Mouse (Mus musculus) stomach, embryonic 16.5 days (tissue): ENCODE measurements at regions not wholly inside any gene's neighbourhood (a gene's known extent, or its start where the extent isn't known, plus 50 kb on each side); places are given as distances from the start of the nearest gene placed in this dataset.

Experiments used
- ATAC-seq: fragments of 200-750 bp; cut with Nextera tagmentation; 2 replicates; pipeline ENCODE4 v1.8.0; 2017; ENCODE audit warnings: moderate number of reproducible peaks, moderate TSS enrichment; ENCODE audit not compliant: insufficient read depth, low FRiP score
- H3K27ac ChIP-seq: fragments of 300-500 bp; sonication (generic); 2 replicates; pipeline ENCODE4 v1.5.1; 2014; ENCODE audit warnings: low read length
- H3K27me3 ChIP-seq: fragments of 300-500 bp; sonication (generic); 2 replicates; pipeline ENCODE4 v1.6.1; 2014; ENCODE audit warnings: low read length, control low read depth, mixed read lengths; ENCODE audit not compliant: control insufficient read depth, insufficient read depth
- H3K36me3 ChIP-seq: fragments of 300-500 bp; sonication (generic); 2 replicates; pipeline ENCODE4 v1.6.1; 2014; ENCODE audit warnings: low read length; ENCODE audit not compliant: control insufficient read depth, insufficient read depth
- H3K4me1 ChIP-seq: fragments of 300-500 bp; sonication (generic); 2 replicates; pipeline ENCODE4 v1.6.1; 2014; ENCODE audit warnings: low read length, control low read depth, mixed read lengths; ENCODE audit not compliant: control insufficient read depth, insufficient read depth
- H3K4me2 ChIP-seq: fragments of 300-500 bp; sonication (generic); 2 replicates; pipeline ENCODE4 v1.6.1; 2014; ENCODE audit warnings: low read depth, low read length, mixed read lengths
- H3K4me3 ChIP-seq: fragments of 300-500 bp; sonication (generic); replicated peaks from 2 replicates; pipeline ENCODE4 v1.5.1; 2014; ENCODE audit warnings: mild to moderate bottlenecking, low read length
- H3K9ac ChIP-seq: fragments of 300-500 bp; sonication (generic); 2 replicates; pipeline ENCODE4 v1.6.1; 2014; ENCODE audit warnings: low read length
- H3K9me3 ChIP-seq: fragments of 300-500 bp; sonication (generic); replicated peaks from 2 replicates; pipeline ENCODE4 v1.6.1; 2016; ENCODE audit warnings: low read length, control low read depth; ENCODE audit not compliant: control insufficient read depth
- WGBS: fragments of 180-500 bp; shearing (Covaris S2); extraction: QIAGEN DNeasy Blood & Tissue Kit; methylation state at CpG from one replicate; pipeline ENCODE4 v1.1.7; 2014; 5-methylcytosine and 5-hydroxymethylcytosine counted together

DNA sequence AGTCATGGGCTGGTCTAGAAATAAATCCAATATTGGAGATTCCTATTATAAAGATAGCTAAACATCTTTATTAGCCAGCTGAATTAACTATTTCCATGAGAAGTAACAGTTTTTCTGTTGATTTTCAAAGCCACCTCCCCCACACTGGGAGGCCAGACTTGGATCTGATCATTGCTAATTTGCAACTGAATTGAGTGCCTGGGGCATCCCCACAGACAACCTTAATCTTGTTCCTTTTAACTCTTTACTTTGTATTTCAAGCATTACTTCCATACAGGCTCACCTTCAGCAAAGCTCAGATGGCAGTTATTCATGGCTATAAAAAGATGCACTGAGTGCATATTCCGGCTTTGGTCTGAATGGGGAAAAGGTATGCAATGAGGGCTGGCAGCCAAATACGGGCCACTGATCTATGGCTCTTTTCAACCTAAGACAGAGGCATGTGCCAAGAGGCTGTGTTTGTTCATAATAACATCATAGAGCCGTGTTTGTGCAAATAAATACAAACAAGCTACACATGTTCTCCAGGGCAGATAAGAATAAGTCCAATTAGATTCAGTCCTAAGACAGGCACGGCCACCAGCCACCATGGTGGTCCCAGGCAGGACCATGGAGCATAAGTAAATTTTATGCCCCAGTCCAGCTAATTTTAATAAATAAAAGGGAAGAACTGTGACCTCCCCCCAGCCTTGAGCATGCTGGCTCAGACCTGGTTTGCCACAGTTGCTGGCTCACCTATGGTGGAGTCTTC lies 194.5 kb upstream of the Ttc29 start:
- peaks cover 5% of the 10 kb centered on the region for H3K4me1 ChIP-seq
- H3K9me3 ChIP-seq: no peaks in the 10 kb centered on the region
- ATAC-seq: no peak
- H3K27ac ChIP-seq: no peak overlapping the region
- WGBS: 76% methylated on average over 4 of the region's 4 CpGs
- no peak overlapping the region for H3K4me2 ChIP-seq
- no peaks in the 10 kb centered on the region for H3K36me3 ChIP-seq
- no peak overlapping the region for H3K9ac ChIP-seq
- no peak overlapping the region for H3K4me3 ChIP-seq
- no peaks in the 10 kb centered on the region for H3K27me3 ChIP-seq

DNA sequence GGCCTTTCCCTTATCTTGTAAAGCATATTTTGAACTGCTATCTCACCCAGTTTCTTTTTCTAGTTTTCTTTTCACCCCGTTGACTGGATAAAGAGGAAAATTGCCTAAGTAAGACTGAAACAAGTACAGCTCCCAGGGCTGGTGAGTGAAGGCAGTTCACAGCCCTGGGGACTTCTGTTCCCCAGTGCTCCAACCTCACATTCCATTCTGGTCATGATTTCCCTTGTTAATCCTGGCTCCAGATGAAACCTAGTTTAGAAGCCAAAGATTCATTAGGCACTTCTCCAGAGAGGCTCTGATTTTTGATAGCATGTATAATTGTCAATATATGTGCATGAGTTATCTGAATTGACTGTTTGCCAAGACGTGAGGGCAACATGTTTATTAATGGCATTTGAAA lies 191.6 kb upstream of the Ttc29 start:
- H3K36me3 ChIP-seq: no peaks in the 10 kb centered on the region
- 41% methylated on average over 2 of the region's 2 CpGs for WGBS
- H3K27ac ChIP-seq: peak overlapping the region; percentile 32
- no peak for ATAC-seq
- H3K9me3 ChIP-seq: no peaks in the 10 kb centered on the region
- no peak overlapping the region for H3K4me3 ChIP-seq
- H3K4me2 ChIP-seq: no peak overlapping the region
- peaks cover 13% of the 10 kb centered on the region for H3K4me1 ChIP-seq
- no peaks in the 10 kb centered on the region for H3K27me3 ChIP-seq
- no peak overlapping the region for H3K9ac ChIP-seq

DNA sequence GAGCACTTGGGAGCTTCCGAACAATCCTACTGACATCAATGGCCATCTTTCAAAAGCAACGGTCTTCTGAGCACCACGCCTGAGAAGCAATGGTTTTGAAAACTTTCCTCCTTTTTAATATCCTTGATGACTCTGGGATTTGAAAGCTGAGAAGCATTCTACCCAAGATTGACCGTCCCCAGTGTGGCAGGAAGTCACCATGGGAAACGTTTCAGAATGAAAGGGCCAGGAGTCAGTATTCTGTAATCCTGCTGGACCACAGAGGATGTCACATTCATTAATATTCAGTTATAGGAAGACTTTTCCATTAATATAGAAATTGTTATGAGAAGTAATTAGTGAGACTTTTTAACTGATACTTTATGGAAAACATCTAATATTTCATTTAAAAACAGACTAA lies 190.1 kb upstream of the Ttc29 start:
- ATAC-seq: 0 out of 2 replicates have a peak, but pooled peaks have one; percentile 8
- H3K4me1 ChIP-seq: peaks cover 13% of the 10 kb centered on the region
- no peaks in the 10 kb centered on the region for H3K9me3 ChIP-seq
- H3K4me2 ChIP-seq: peak overlapping the region; percentile 1; the same call in 1 of the 2 replicates
- H3K4me3 ChIP-seq: no peak overlapping the region
- no peak overlapping the region for H3K9ac ChIP-seq
- no peaks in the 10 kb centered on the region for H3K36me3 ChIP-seq
- no peaks in the 10 kb centered on the region for H3K27me3 ChIP-seq
- peak overlapping the region; percentile 87 for H3K27ac ChIP-seq
- 41% methylated on average over 5 of the region's 5 CpGs for WGBS

DNA sequence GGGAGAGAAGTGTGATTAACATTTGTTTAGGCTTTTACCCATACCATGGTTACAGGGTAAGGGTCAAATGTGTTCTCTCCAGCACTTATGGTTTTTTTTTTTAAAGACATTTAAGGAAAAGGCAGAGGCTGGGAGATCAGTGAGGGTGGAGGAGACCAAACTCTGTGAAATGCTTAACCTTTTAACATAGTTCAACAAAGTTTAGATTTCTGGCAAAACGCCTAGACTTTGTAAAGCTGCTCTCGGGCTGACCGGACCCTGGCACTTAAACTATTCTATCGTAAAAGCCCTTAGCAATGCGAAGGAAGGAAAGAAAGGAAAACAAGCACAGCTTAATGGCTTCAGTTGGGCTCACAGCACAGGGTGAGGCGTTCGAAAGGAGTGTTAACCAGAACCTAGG lies 189.6 kb upstream of the Ttc29 start:
- H3K4me3 ChIP-seq: no peak overlapping the region
- no peaks in the 10 kb centered on the region for H3K9me3 ChIP-seq
- H3K9ac ChIP-seq: no peak overlapping the region
- no peaks in the 10 kb centered on the region for H3K27me3 ChIP-seq
- peak overlapping the region; percentile 87 for H3K27ac ChIP-seq
- peak; percentile 76 for ATAC-seq
- 0 out of 2 replicates have a peak overlapping the region, but pooled peaks have one; percentile 1 for H3K4me2 ChIP-seq
- peaks cover 13% of the 10 kb centered on the region for H3K4me1 ChIP-seq
- H3K36me3 ChIP-seq: no peaks in the 10 kb centered on the region
- 11% methylated on average over 7 of the region's 7 CpGs for WGBS

DNA sequence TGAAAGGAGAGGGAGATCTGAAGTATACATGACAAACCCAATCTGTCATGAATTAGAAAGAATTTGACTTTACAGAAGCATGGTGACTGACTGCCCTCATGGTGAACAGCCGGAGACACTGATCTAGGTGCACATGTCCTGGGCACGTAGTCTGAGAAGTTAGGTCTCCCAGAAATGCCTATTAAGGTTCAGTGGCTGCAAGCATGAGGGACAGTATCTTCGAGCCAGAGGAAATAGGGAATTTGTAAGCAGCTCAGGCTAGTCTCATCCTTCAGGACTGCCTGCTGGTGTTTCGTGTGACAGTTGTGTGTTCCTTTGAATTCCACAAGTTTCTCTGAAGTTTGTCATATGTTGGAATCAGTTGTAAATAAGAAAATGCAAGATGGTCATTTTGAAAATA lies 189.2 kb upstream of the Ttc29 start:
- H3K4me3 ChIP-seq: no peak overlapping the region
- H3K9ac ChIP-seq: no peak overlapping the region
- H3K4me2 ChIP-seq: 0 out of 2 replicates have a peak overlapping the region, but pooled peaks have one; percentile 1
- ATAC-seq: no peak; the same call in 1 of the 2 replicates
- no peaks in the 10 kb centered on the region for H3K36me3 ChIP-seq
- H3K4me1 ChIP-seq: peaks cover 13% of the 10 kb centered on the region
- no peaks in the 10 kb centered on the region for H3K9me3 ChIP-seq
- H3K27ac ChIP-seq: peak overlapping the region; percentile 87
- H3K27me3 ChIP-seq: no peaks in the 10 kb centered on the region
- WGBS: 39% methylated on average over 4 of the region's 4 CpGs

DNA sequence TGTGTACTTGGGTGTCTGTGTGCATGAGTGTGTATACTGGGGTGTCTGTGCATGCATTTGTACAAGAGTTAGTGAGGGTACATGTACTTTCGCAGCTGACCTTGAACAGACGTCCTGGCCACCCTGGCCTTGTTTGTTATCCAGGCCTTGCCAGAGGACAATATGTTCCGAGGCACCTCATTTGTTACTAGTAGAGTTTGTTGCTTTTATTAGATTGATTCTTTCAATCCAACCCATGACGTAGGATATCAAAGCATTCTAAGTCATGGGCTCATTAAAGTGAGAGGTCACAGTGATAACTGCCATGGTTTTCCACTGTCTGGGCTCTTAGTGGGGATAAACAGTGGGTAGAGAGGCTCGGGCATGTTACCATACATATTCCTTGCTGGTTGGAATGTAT lies 188.1 kb upstream of the Ttc29 start:
- H3K4me2 ChIP-seq: no peak overlapping the region
- WGBS: 79% methylated on average over 5 of the region's 5 CpGs
- no peak for ATAC-seq
- no peaks in the 10 kb centered on the region for H3K27me3 ChIP-seq
- peaks cover 13% of the 10 kb centered on the region for H3K4me1 ChIP-seq
- H3K27ac ChIP-seq: no peak overlapping the region
- no peaks in the 10 kb centered on the region for H3K36me3 ChIP-seq
- H3K9ac ChIP-seq: no peak overlapping the region
- no peak overlapping the region for H3K4me3 ChIP-seq
- H3K9me3 ChIP-seq: no peaks in the 10 kb centered on the region

DNA sequence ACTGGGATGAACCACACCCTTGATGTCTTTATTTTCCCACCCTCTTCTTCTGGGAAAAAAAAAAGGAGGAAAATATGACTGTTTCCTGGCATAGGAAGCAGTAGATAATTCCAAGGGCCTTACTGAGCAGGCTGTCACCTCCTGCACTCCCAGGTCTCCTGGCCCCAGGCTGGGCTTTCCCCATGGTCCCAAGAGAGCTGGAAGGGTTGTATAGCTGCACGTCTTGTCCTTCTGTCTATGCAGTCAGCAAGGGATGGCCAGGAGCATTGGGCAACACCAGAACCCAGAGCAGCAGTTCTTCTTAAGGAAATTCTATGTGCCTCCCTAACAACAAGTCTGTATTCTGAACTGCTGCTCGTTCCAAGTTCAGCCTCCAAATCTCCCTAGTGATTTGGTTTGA lies 185.7 kb upstream of the Ttc29 start:
- no peak for ATAC-seq
- no peak overlapping the region for H3K9ac ChIP-seq
- no peaks in the 10 kb centered on the region for H3K36me3 ChIP-seq
- H3K4me1 ChIP-seq: peaks cover 13% of the 10 kb centered on the region
- no peak overlapping the region for H3K4me3 ChIP-seq
- no peak overlapping the region for H3K4me2 ChIP-seq
- 77% methylated on average over 2 of the region's 2 CpGs for WGBS
- H3K27me3 ChIP-seq: no peaks in the 10 kb centered on the region
- H3K27ac ChIP-seq: no peak overlapping the region
- H3K9me3 ChIP-seq: no peaks in the 10 kb centered on the region

DNA sequence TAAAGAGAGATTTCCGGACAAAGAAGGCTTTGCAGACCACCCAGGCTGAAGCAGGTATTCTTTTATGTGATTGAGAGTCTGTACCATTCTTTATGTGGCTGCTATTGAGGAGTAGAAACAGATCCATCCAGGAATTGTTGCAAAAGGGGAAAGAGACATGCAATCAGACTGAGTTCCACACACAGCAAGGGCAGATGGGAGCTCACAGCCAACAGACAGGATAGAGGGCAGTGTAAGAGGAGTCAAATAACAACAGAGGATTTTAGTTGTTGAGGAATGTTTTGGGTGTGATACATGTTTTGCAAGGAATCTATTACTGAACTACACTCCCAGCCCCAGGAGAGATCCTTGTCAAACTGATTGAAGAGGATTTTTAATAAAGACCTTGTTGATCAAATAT lies 184.2 kb upstream of the Ttc29 start:
- Histone ChIP-seq H3K4me2 (no peak overlapping the region), H3K9me3 (no peaks in the 10 kb centered on the region), H3K4me1 (peaks cover 9% of the 10 kb centered on the region), H3K36me3 (no peaks in the 10 kb centered on the region), H3K27ac (no peak overlapping the region), H3K4me3 (no peak overlapping the region), H3K27me3 (no peaks in the 10 kb centered on the region), H3K9ac (no peak overlapping the region)
- no peak for ATAC-seq
- WGBS: 42% methylated on average over 1 of the region's 1 CpGs

DNA sequence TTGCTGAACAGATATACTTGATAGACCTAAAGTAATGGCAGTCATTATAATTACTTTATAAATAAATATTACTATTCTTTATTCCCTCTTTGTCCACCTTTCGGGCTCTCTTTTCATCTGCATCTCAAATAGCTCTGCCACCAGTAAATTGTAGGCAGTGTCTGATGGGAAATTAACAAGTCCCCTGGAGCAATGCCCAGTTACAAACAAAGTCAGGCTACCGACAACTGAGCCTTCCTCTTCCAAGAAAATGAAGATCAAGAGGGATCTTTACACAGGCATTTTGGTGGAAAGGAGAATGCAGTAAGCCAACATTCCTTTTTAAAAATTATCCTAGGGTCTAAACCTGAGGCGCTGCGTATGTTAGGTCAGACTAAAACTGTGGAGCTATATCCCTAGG lies 181.3 kb upstream of the Ttc29 start:
- Histone ChIP-seq H3K4me1 (0 out of 2 replicates have a peak, but pooled peaks cover 5% of the 10 kb centered on the region), H3K27ac (no peak overlapping the region), H3K4me2 (no peak overlapping the region), H3K27me3 (no peaks in the 10 kb centered on the region), H3K9ac (no peak overlapping the region), H3K4me3 (no peak overlapping the region), H3K36me3 (no peaks in the 10 kb centered on the region), H3K9me3 (no peaks in the 10 kb centered on the region)
- no peak for ATAC-seq
- 64% methylated on average over 4 of the region's 4 CpGs for WGBS
